Mouse (Mus musculus) myocyte (in vitro differentiated cells): ENCODE measurements around the gene Cyp27b1. TPM values are rescaled to one million over a fixed set of nuclear protein-coding genes. Genes with fewer than 3 reads are reported as not detected.

Experiments
- H3K27me3 ChIP-seq: one replicate; pipeline ENCODE4 v1.6.1; 2011; ENCODE audit not compliant: control insufficient read depth, insufficient read depth, insufficient read length
- H3K36me3 ChIP-seq: one replicate; pipeline ENCODE4 v1.6.1; 2011; ENCODE audit not compliant: control insufficient read depth, insufficient read depth
- H3K4me2 ChIP-seq: one replicate; pipeline ENCODE4 v1.6.1; 2011; ENCODE audit warnings: low read depth, control low read depth
- H3K4me3 ChIP-seq: one replicate; pipeline ENCODE4 v1.5.1; 2011; ENCODE audit warnings: mild to moderate bottlenecking, control low read depth, moderate library complexity
- H3K79me2 ChIP-seq: one replicate; pipeline ENCODE4 v1.6.1; 2011; ENCODE audit not compliant: control insufficient read depth, insufficient read depth
- H3ac ChIP-seq: one replicate; pipeline ENCODE4 v1.6.1; 2011; ENCODE audit not compliant: control insufficient read depth, insufficient read length
- CEBPB ChIP-seq: IDR thresholded peaks from 2 replicates; pipeline ENCODE4 v1.6.1; 2011; ENCODE audit warnings: mild to moderate bottlenecking, moderate library complexity; ENCODE audit not compliant: poor library complexity, insufficient read depth, severe bottlenecking
- E2F4 ChIP-seq: IDR thresholded peaks from one replicate; pipeline ENCODE4 v1.6.1; 2011; ENCODE audit warnings: mild to moderate bottlenecking, control low read depth, moderate library complexity; ENCODE audit not compliant: insufficient read depth
- MAX ChIP-seq: IDR thresholded peaks from one replicate; pipeline ENCODE4 v1.6.1; 2011; ENCODE audit warnings: low read depth, mild to moderate bottlenecking, control low read depth
- MYOD1 ChIP-seq, 3 experiments: IDR thresholded peaks; one replicate each; pipeline ENCODE4 v1.6.1; 2011; ENCODE audit warnings: control low read depth in 2 of 3, low read depth in 2 of 3, mild to moderate bottlenecking in 2 of 3, moderate library complexity in 1 of 3; ENCODE audit not compliant: insufficient read length in 2 of 3, control insufficient read depth in 1 of 3
- MYOG ChIP-seq, 3 experiments: IDR thresholded peaks; one replicate each; pipeline ENCODE4 v1.6.1; 2011; ENCODE audit warnings: control low read depth in 2 of 3, low read depth in 2 of 3, mild to moderate bottlenecking in 2 of 3; ENCODE audit not compliant: insufficient read length in 2 of 3, control insufficient read depth in 1 of 3, insufficient read depth in 1 of 3
- POLR2A ChIP-seq: IDR thresholded peaks from one replicate; pipeline ENCODE4 v1.6.1; 2011; ENCODE audit warnings: low read depth, mild to moderate bottlenecking, control low read depth, moderate library complexity; ENCODE audit not compliant: insufficient read length
- POLR2AphosphoS2 ChIP-seq: IDR thresholded peaks from one replicate; pipeline ENCODE4 v1.6.1; 2011; ENCODE audit warnings: low read depth, control low read depth; ENCODE audit not compliant: insufficient read length
- REST ChIP-seq: IDR thresholded peaks from one replicate; pipeline ENCODE4 v1.6.1; 2011; ENCODE audit warnings: mild to moderate bottlenecking, control low read depth, moderate library complexity; ENCODE audit not compliant: insufficient read depth, insufficient read length
- SRF ChIP-seq: IDR thresholded peaks from one replicate; pipeline ENCODE4 v1.6.1; 2011; ENCODE audit warnings: low read depth; ENCODE audit not compliant: control insufficient read depth, insufficient read length
- TCF12 ChIP-seq: IDR thresholded peaks from one replicate; pipeline ENCODE4 v1.6.1; 2011; ENCODE audit warnings: mild to moderate bottlenecking, control low read depth; ENCODE audit not compliant: poor library complexity, insufficient read depth, severe bottlenecking
- TCF3 ChIP-seq: IDR thresholded peaks from one replicate; pipeline ENCODE4 v1.6.1; 2011; ENCODE audit warnings: low read depth, control low read depth; ENCODE audit not compliant: insufficient read length
- USF1 ChIP-seq: IDR thresholded peaks from one replicate; pipeline ENCODE4 v1.6.1; 2011; ENCODE audit warnings: low read depth, mild to moderate bottlenecking, control low read depth, moderate library complexity
- polyA plus RNA-seq: library from polyadenylated mRNA; unstranded; fragments of >200 nt; fragmentation: generic; extraction: Trizol; gene quantifications from one replicate; pipeline ENCODE4 v1.2.1, GENCODE M21; 2012; ENCODE audit warnings: missing spikeins

The Cyp27b1 gene
- polyA plus RNA-seq, 1 experiment: 0.56 TPM

DNA sequence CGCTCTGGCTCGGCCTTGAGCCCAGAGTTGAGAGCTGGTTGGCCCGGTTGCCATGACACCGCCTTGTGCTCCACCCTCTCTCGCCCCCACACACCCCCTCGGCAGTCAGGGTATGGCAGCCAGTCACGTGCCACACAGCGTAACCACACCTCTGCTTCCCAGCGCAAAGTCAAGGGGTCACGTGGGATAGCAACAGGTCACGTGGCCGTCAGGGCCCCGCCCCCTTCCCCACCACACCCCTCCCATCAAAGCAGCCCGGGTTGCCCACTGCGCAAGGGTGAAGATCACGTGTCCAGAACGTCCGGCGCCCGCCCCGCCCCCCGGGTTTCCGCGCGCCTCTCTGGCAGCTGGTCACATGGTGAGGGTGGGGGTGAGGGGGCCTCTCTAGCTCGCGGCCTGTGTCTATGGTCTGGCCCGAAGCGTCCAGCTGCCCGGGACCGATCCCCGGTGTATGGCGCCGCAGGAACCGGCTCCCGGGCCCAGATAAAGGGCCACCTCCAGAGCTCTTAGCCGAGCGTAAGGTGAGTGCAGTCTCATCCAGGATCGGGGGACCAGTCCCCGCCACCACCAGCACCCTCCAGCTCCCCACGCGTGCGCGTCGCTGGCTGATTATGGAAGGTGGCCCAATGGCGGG lies 15.3 kb downstream of the Cyp27b1 start, which contains the start of gene Cdk4:
Gene Cdk4, plus strand, starts transcription at position 296 of the 634 bp plus-strand sequence.
- no peaks in the 10 kb centered on the region for H3K27me3 ChIP-seq
- H3K36me3 ChIP-seq: peaks cover 31% of the 10 kb centered on the region
- peaks cover 25% of the 10 kb centered on the region for H3K79me2 ChIP-seq
- H3K4me3 ChIP-seq: peak within 1 kb of the TSS; percentile 98
- TF ChIP-seq SRF (peak; percentile 59), MAX (no peak), POLR2AphosphoS2 (peak; percentile 47), REST (no peak), MYOG (IDR thresholded peaks at IDR 0.05; ENCODE audit: control insufficient read depth in 1 of 3, insufficient read depth in 1 of 3, insufficient read length in 2 of 3, low read depth in 2 of 3) (peak in 1 of 3 experiments; percentile 35), TCF3 (no peak), MYOD1 (IDR thresholded peaks at IDR 0.05; ENCODE audit: control insufficient read depth in 1 of 3, insufficient read length in 2 of 3, low read depth in 2 of 3) (peak in 1 of 3 experiments; percentile 52), TCF12 (no peak), POLR2A (peak; percentile 57), E2F4 (peak; percentile 17), CEBPB (no peak), USF1 (peak; percentile 97)
- H3K4me2 ChIP-seq: peak within 1 kb of the TSS; percentile 79
- H3ac ChIP-seq: peak within 1 kb of the TSS; percentile 17

DNA sequence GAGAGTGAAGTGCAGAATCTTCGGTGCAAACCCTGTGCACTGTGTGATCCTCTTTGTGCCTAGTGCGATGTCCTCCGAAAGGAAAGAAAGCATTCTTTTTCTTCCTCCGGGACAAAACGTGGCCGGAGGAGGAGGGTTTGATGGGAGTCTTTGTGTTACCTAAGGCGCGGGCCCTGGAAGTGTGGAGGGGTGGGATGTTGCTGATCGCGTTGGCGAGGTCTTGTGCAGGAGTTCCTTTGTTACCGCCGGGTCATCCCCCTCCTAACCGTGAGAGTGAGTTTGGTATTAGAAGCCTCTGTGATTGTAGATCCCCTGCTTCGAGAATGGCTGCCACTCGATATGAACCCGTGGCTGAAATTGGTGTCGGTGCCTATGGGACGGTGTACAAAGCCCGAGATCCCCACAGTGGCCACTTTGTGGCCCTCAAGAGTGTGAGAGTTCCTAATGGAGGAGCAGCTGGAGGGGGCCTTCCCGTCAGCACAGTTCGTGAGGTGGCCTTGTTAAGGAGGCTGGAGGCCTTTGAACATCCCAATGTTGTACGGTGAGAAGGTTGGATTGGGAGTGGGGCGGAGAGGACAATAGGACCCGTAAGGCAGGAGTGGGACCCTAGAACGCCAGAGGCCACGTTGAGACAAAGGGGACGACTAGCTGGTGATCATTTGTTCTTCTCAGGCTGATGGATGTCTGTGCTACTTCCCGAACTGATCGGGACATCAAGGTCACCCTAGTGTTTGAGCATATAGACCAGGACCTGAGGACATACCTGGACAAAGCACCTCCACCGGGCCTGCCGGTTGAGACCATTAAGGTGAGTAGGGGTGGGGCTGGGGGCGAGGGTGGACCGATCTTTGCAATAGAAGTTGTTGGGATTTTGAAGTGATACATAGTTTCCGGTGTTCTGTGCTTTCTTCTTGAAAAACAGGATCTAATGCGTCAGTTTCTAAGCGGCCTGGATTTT lies 16.1 kb downstream of the Cyp27b1 start:
- TF ChIP-seq TCF3 (no peak), REST (no peak), POLR2AphosphoS2 (no peak), CEBPB (no peak), MYOD1 (IDR thresholded peaks at IDR 0.05; ENCODE audit: control insufficient read depth in 1 of 3, insufficient read length in 2 of 3, low read depth in 2 of 3) (no peak), E2F4 (no peak), POLR2A (no peak), USF1 (no peak), SRF (no peak)
- peaks cover 35% of the 10 kb centered on the region for H3K36me3 ChIP-seq
- peak overlapping the region; percentile 79 for H3K4me2 ChIP-seq
- no peaks in the 10 kb centered on the region for H3K27me3 ChIP-seq
- H3K4me3 ChIP-seq: peak overlapping the region; percentile 98
- H3ac ChIP-seq: peak overlapping the region; percentile 17
- peaks cover 33% of the 10 kb centered on the region for H3K79me2 ChIP-seq

DNA sequence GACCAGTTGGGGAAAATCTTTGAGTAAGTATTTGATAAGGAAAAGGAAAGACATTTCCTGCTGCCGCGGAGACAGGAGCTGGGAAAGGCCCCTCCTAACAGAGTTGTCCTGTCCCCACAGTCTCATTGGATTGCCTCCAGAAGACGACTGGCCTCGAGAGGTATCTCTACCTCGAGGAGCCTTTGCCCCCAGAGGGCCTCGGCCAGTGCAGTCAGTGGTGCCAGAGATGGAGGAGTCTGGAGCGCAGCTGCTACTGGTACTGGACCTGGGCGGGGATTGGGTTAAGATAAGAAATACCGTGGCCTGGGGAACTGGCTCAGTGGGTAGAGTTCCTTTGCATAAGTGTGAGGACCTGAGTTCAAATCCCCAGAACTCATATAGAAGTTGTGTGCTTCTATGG lies 17.9 kb downstream of the Cyp27b1 start:
- peaks cover 42% of the 10 kb centered on the region for H3K79me2 ChIP-seq
- no peak overlapping the region for H3ac ChIP-seq
- H3K27me3 ChIP-seq: no peaks in the 10 kb centered on the region
- peaks cover 35% of the 10 kb centered on the region for H3K36me3 ChIP-seq
- no peak for TF ChIP-seq REST
- no peak for TF ChIP-seq MAX
- TF ChIP-seq MYOG (IDR thresholded peaks at IDR 0.05; ENCODE audit: control insufficient read depth in 1 of 3, insufficient read depth in 1 of 3, insufficient read length in 2 of 3, low read depth in 2 of 3): no peak
- no peak for TF ChIP-seq SRF
- no peak for TF ChIP-seq CEBPB
- TF ChIP-seq TCF3: no peak
- TF ChIP-seq TCF12: no peak
- TF ChIP-seq POLR2AphosphoS2: no peak
- TF ChIP-seq E2F4: no peak
- no peak for TF ChIP-seq MYOD1 (IDR thresholded peaks at IDR 0.05; ENCODE audit: control insufficient read depth in 1 of 3, insufficient read length in 2 of 3, low read depth in 2 of 3)
- TF ChIP-seq USF1: no peak
- no peak for TF ChIP-seq POLR2A
- peak overlapping the region; percentile 98 for H3K4me3 ChIP-seq
- no peak overlapping the region for H3K4me2 ChIP-seq

DNA sequence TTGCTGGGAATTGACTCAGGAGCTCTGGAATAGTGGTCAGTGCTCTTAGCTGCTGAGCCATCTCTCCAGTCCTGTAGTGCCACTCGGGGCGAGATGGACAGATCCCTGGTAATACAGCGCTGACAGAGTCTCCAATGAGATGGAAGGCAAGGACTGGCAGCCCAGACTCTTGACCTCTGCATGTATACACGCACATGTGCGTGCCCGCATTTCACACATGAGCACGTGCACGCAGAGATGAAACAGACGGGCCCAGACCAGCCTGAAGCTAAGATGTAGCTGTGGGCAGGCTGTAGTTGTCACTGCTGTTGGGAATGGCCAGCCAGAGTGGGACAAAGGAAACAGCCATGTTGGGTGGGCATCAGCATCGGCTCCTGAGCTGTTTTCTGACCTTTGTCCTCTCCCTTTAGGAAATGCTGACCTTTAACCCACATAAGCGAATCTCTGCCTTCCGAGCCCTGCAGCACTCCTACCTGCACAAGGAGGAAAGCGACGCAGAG lies 18.5 kb downstream of the Cyp27b1 start:
- peak; percentile 62 for TF ChIP-seq POLR2AphosphoS2
- TF ChIP-seq MYOG (IDR thresholded peaks at IDR 0.05; ENCODE audit: control insufficient read depth in 1 of 3, insufficient read depth in 1 of 3, insufficient read length in 2 of 3, low read depth in 2 of 3): no peak
- no peak for TF ChIP-seq MYOD1 (IDR thresholded peaks at IDR 0.05; ENCODE audit: control insufficient read depth in 1 of 3, insufficient read length in 2 of 3, low read depth in 2 of 3)
- TF ChIP-seq MAX: no peak
- no peak for TF ChIP-seq CEBPB
- TF ChIP-seq TCF12: no peak
- TF ChIP-seq POLR2A: peak; percentile 17
- no peak overlapping the region for H3K4me2 ChIP-seq
- peaks cover 35% of the 10 kb centered on the region for H3K36me3 ChIP-seq
- no peak overlapping the region for H3K4me3 ChIP-seq
- peaks cover 42% of the 10 kb centered on the region for H3K79me2 ChIP-seq
- H3K27me3 ChIP-seq: no peaks in the 10 kb centered on the region
- no peak overlapping the region for H3ac ChIP-seq
